Mouse (Mus musculus) limb, embryonic 15.5 days (tissue): ENCODE measurements at regions not wholly inside any gene's neighbourhood (a gene's known extent, or its start where the extent isn't known, plus 50 kb on each side); places are given as distances from the start of the nearest gene placed in this dataset.
"Not testable (repeated sequence)": the region's sequence is repeated elsewhere in the genome, so short reads cannot be mapped to it uniquely, and the experiment has no call there.

Experiments
- ATAC-seq: fragments of 200-750 bp; cut with Nextera tagmentation; 2 replicates; pipeline ENCODE4 v1.8.0; 2017; ENCODE audit warnings: low read depth, moderate TSS enrichment; ENCODE audit not compliant: insufficient number of reproducible peaks, low FRiP score, low TSS enrichment
- H3K27ac ChIP-seq: fragments of 300-500 bp; sonication (generic); 2 replicates; pipeline ENCODE4 v1.5.1; 2015; ENCODE audit warnings: moderate library complexity, mild to moderate bottlenecking, inconsistent platforms
- H3K27me3 ChIP-seq: fragments of 300-500 bp; sonication (generic); 2 replicates; pipeline ENCODE4 v1.6.1; 2015; ENCODE audit warnings: inconsistent platforms
- H3K36me3 ChIP-seq: fragments of 300-500 bp; sonication (generic); 2 replicates; pipeline ENCODE4 v1.6.1; 2015; ENCODE audit warnings: inconsistent platforms
- H3K4me1 ChIP-seq: fragments of 300-500 bp; sonication (generic); 2 replicates; pipeline ENCODE4 v1.6.1; 2015; ENCODE audit warnings: inconsistent platforms
- H3K4me2 ChIP-seq: fragments of 300-500 bp; sonication (generic); 2 replicates; pipeline ENCODE4 v1.6.1; 2015; ENCODE audit warnings: mild to moderate bottlenecking, inconsistent platforms
- H3K4me3 ChIP-seq: fragments of 300-500 bp; sonication (generic); 2 replicates; pipeline ENCODE4 v1.5.1; 2015; ENCODE audit warnings: mild to moderate bottlenecking, inconsistent platforms
- H3K9ac ChIP-seq: fragments of 300-500 bp; sonication (generic); 2 replicates; pipeline ENCODE4 v1.6.1; 2015; ENCODE audit warnings: inconsistent platforms
- H3K9me3 ChIP-seq: fragments of 300-500 bp; sonication (generic); 2 replicates; pipeline ENCODE4 v1.6.1; 2016; ENCODE audit warnings: inconsistent platforms
- WGBS: fragments of 180-500 bp; shearing (Covaris S2); methylation state at CpG from one replicate; pipeline ENCODE4 v1.1.7; 2015; 5-methylcytosine and 5-hydroxymethylcytosine counted together

GRCm38 (mm10) chr2:63580489-63581139, 396.5 kb upstream of the Kcnh7 start:
- 41% methylated on average over 4 of the region's 4 CpGs for WGBS
- Histone ChIP-seq H3K27ac (no peak overlapping the region), H3K9ac (no peak overlapping the region), H3K36me3 (no peaks in the 10 kb centered on the region), H3K27me3 (no peaks in the 10 kb centered on the region), H3K4me3 (no peak overlapping the region), H3K9me3 (no peaks in the 10 kb centered on the region), H3K4me1 (no peaks in the 10 kb centered on the region), H3K4me2 (no peak overlapping the region)
- no peak for ATAC-seq

GRCm38 (mm10) chr2:63575172-63575571, 391.1 kb upstream of the Kcnh7 start:
- ATAC-seq = no peak
- Histone ChIP-seq H3K4me1 (no peaks in the 10 kb centered on the region), H3K36me3 (no peaks in the 10 kb centered on the region), H3K4me3 (no peak overlapping the region), H3K9ac (no peak overlapping the region), H3K4me2 (no peak overlapping the region), H3K27me3 (no peaks in the 10 kb centered on the region), H3K9me3 (no peaks in the 10 kb centered on the region), H3K27ac (no peak overlapping the region)
- 71% methylated on average over 5 of the region's 5 CpGs for WGBS

- Histone ChIP-seq H3K36me3 (no peaks in the 10 kb centered on the region), H3K4me2 (no peak overlapping the region), H3K9ac (no peak overlapping the region), H3K4me1 (no peaks in the 10 kb centered on the region), H3K4me3 (no peak overlapping the region), H3K27ac (no peak overlapping the region), H3K9me3 (no peaks in the 10 kb centered on the region), H3K27me3 (no peaks in the 10 kb centered on the region)
- no peak for ATAC-seq
- 27% methylated on average over 4 of the region's 4 CpGs for WGBS
Observed at GRCm38 (mm10) chr2:63574008-63574703, 390.1 kb upstream of the Kcnh7 start.

GRCm38 (mm10) chr2:63573015-63573807, 389.1 kb upstream of the Kcnh7 start:
- no peaks in the 10 kb centered on the region for H3K27me3 ChIP-seq
- H3K36me3 ChIP-seq = no peaks in the 10 kb centered on the region
- no peak overlapping the region for H3K9ac ChIP-seq
- no peak for ATAC-seq
- H3K4me1 ChIP-seq = no peaks in the 10 kb centered on the region
- WGBS = 47% methylated on average over 9 of the region's 9 CpGs
- no peaks in the 10 kb centered on the region for H3K9me3 ChIP-seq
- H3K4me3 ChIP-seq = no peak overlapping the region
- H3K4me2 ChIP-seq = no peak overlapping the region
- H3K27ac ChIP-seq = no peak overlapping the region

GRCm38 (mm10) chr2:63556858-63557419, 372.9 kb upstream of the Kcnh7 start:
- Histone ChIP-seq H3K27me3 (no peaks in the 10 kb centered on the region), H3K9ac (no peak overlapping the region), H3K4me2 (no peak overlapping the region), H3K36me3 (no peaks in the 10 kb centered on the region), H3K27ac (no peak overlapping the region), H3K4me3 (no peak overlapping the region), H3K4me1 (no peaks in the 10 kb centered on the region), H3K9me3 (no peaks in the 10 kb centered on the region)
- no peak for ATAC-seq
- WGBS = 25% methylated on average over 3 of the region's 3 CpGs

- not testable (repeated sequence) for H3K27me3 ChIP-seq, ATAC-seq, H3K4me1 ChIP-seq, H3K27ac ChIP-seq, H3K9ac ChIP-seq, H3K4me3 ChIP-seq, H3K4me2 ChIP-seq, H3K9me3 ChIP-seq, H3K36me3 ChIP-seq
Observed at GRCm38 (mm10) chr2:63541836-63542235, 357.7 kb upstream of the Kcnh7 start.

GRCm38 (mm10) chr2:63518534-63518933, 334.4 kb upstream of the Kcnh7 start:
- no peaks in the 10 kb centered on the region for H3K36me3 ChIP-seq
- no peak overlapping the region for H3K4me3 ChIP-seq
- no peak overlapping the region for H3K4me2 ChIP-seq
- H3K27ac ChIP-seq = no peak overlapping the region
- no peaks in the 10 kb centered on the region for H3K27me3 ChIP-seq
- no peak for ATAC-seq
- WGBS = 92% methylated on average over 2 of the region's 2 CpGs
- H3K9me3 ChIP-seq = no peaks in the 10 kb centered on the region
- no peak overlapping the region for H3K9ac ChIP-seq
- H3K4me1 ChIP-seq = no peaks in the 10 kb centered on the region

- 76% methylated on average over 1 of the region's 1 CpGs for WGBS
- Histone ChIP-seq H3K9me3 (no peaks in the 10 kb centered on the region), H3K36me3 (no peaks in the 10 kb centered on the region), H3K4me2 (no peak overlapping the region), H3K4me1 (no peaks in the 10 kb centered on the region), H3K9ac (no peak overlapping the region), H3K27ac (no peak overlapping the region), H3K27me3 (no peaks in the 10 kb centered on the region), H3K4me3 (no peak overlapping the region)
- no peak for ATAC-seq
Observed at GRCm38 (mm10) chr2:63513554-63514226, 329.6 kb upstream of the Kcnh7 start.

- no peak overlapping the region for H3K27ac ChIP-seq
- no peak overlapping the region for H3K9ac ChIP-seq
- no peaks in the 10 kb centered on the region for H3K4me1 ChIP-seq
- no peak for ATAC-seq
- WGBS = 10% methylated on average over 3 of the region's 3 CpGs
- H3K4me3 ChIP-seq = no peak overlapping the region
- no peaks in the 10 kb centered on the region for H3K36me3 ChIP-seq
- no peak overlapping the region for H3K4me2 ChIP-seq
- H3K27me3 ChIP-seq = no peaks in the 10 kb centered on the region
- no peaks in the 10 kb centered on the region for H3K9me3 ChIP-seq
Observed at GRCm38 (mm10) chr2:63503939-63504338, 319.9 kb upstream of the Kcnh7 start.

GRCm38 (mm10) chr2:63476411-63476810, 292.3 kb upstream of the Kcnh7 start:
- H3K27ac ChIP-seq = no peak overlapping the region
- WGBS = 60% methylated on average over 5 of the region's 5 CpGs
- no peak overlapping the region for H3K9ac ChIP-seq
- no peak overlapping the region for H3K4me3 ChIP-seq
- no peaks in the 10 kb centered on the region for H3K4me1 ChIP-seq
- no peaks in the 10 kb centered on the region for H3K9me3 ChIP-seq
- ATAC-seq = no peak
- H3K4me2 ChIP-seq = no peak overlapping the region
- no peaks in the 10 kb centered on the region for H3K27me3 ChIP-seq
- no peaks in the 10 kb centered on the region for H3K36me3 ChIP-seq

- Histone ChIP-seq H3K9me3 (no peaks in the 10 kb centered on the region), H3K4me3 (no peak overlapping the region), H3K4me2 (no peak overlapping the region), H3K27ac (no peak overlapping the region), H3K27me3 (no peaks in the 10 kb centered on the region), H3K9ac (no peak overlapping the region), H3K36me3 (no peaks in the 10 kb centered on the region), H3K4me1 (no peaks in the 10 kb centered on the region)
- ATAC-seq = no peak
Observed at GRCm38 (mm10) chr2:63475255-63475654, 291.2 kb upstream of the Kcnh7 start.

- H3K9me3 ChIP-seq = no peaks in the 10 kb centered on the region
- H3K4me2 ChIP-seq = no peak overlapping the region
- no peak overlapping the region for H3K27ac ChIP-seq
- no peaks in the 10 kb centered on the region for H3K4me1 ChIP-seq
- no peak overlapping the region for H3K4me3 ChIP-seq
- H3K9ac ChIP-seq = no peak overlapping the region
- H3K27me3 ChIP-seq = no peaks in the 10 kb centered on the region
- no peak for ATAC-seq
- WGBS = 15% methylated on average over 2 of the region's 2 CpGs
- no peaks in the 10 kb centered on the region for H3K36me3 ChIP-seq
Observed at GRCm38 (mm10) chr2:63473699-63474098, 289.6 kb upstream of the Kcnh7 start.
